Mouse (Mus musculus) hindbrain, embryonic 13.5 days (tissue): ENCODE data around the gene Cox19. TPM values are rescaled to one million over a fixed set of nuclear protein-coding genes. Genes with fewer than 3 reads are reported as not detected.

Experiments used
- ATAC-seq: fragments of 200-750 bp; cut with Nextera tagmentation; 2 replicates; pipeline ENCODE4 v1.8.0; 2017; ENCODE audit warnings: moderate TSS enrichment; ENCODE audit not compliant: low FRiP score
- H3K27ac ChIP-seq: fragments of 300-500 bp; sonication (generic); 2 replicates; pipeline ENCODE4 v1.5.1; 2015; ENCODE audit warnings: inconsistent platforms, mild to moderate bottlenecking, moderate library complexity
- H3K27me3 ChIP-seq: fragments of 300-500 bp; sonication (generic); 2 replicates; pipeline ENCODE4 v1.6.1; 2015; ENCODE audit warnings: mild to moderate bottlenecking, inconsistent platforms
- H3K36me3 ChIP-seq: fragments of 300-500 bp; sonication (generic); 2 replicates; pipeline ENCODE4 v1.6.1; 2015; ENCODE audit warnings: mild to moderate bottlenecking, inconsistent platforms
- H3K4me1 ChIP-seq: fragments of 300-500 bp; sonication (generic); replicated peaks from 2 replicates; pipeline ENCODE4 v1.6.1; 2015; ENCODE audit warnings: inconsistent platforms
- H3K4me2 ChIP-seq: fragments of 300-500 bp; sonication (generic); 2 replicates; pipeline ENCODE4 v1.6.1; 2015; ENCODE audit warnings: inconsistent platforms, mild to moderate bottlenecking, moderate library complexity
- H3K4me3 ChIP-seq: fragments of 300-500 bp; sonication (generic); 2 replicates; pipeline ENCODE4 v1.5.1; 2015; ENCODE audit warnings: mild to moderate bottlenecking, inconsistent platforms
- H3K9ac ChIP-seq: fragments of 300-500 bp; sonication (generic); 2 replicates; pipeline ENCODE4 v1.6.1; 2015; ENCODE audit warnings: mild to moderate bottlenecking, inconsistent platforms
- H3K9me3 ChIP-seq: fragments of 300-500 bp; sonication (generic); 2 replicates; pipeline ENCODE4 v1.6.1; 2016; ENCODE audit warnings: inconsistent platforms
- WGBS: fragments of 180-500 bp; shearing (Covaris S2); methylation state at CpG from one replicate; pipeline ENCODE4 v1.1.7; 2015; 5-methylcytosine and 5-hydroxymethylcytosine counted together
- polyA plus RNA-seq: library from polyadenylated mRNA; unstranded; fragments of >200 nt; fragmentation: Nextera tagmentation; extraction: Ambion mirVana; gene quantifications from 2 replicates; pipeline ENCODE4 v1.2.1, GENCODE M21; 2015

Cox19 gene
- polyA plus RNA-seq, 1 experiment from 2014 or later, result 124 TPM

GRCm38 (mm10) chr5:139321331-139321730, 29.9 kb downstream of the Cox19 start:
- Histone ChIP-seq H3K9me3 (no peaks in the 10 kb centered on the region), H3K27ac (no peak overlapping the region), H3K9ac (no peak overlapping the region), H3K4me2 (no peak overlapping the region), H3K36me3 (no peaks in the 10 kb centered on the region), H3K4me1 (peaks cover 33% of the 10 kb centered on the region), H3K27me3 (peaks cover 42% of the 10 kb centered on the region), H3K4me3 (no peak overlapping the region)
- 86% methylated on average over 6 of the region's 6 CpGs for WGBS
- no peak for ATAC-seq

GRCm38 (mm10) chr5:139320424-139320823, 30.8 kb downstream of the Cox19 start:
- Histone ChIP-seq H3K36me3 (no peaks in the 10 kb centered on the region), H3K4me1 (peaks cover 26% of the 10 kb centered on the region), H3K27ac (no peak overlapping the region), H3K4me2 (no peak overlapping the region), H3K9ac (no peak overlapping the region), H3K9me3 (no peaks in the 10 kb centered on the region), H3K27me3 (peaks cover 33% of the 10 kb centered on the region), H3K4me3 (no peak overlapping the region)
- WGBS, result 78% methylated on average over 7 of the region's 7 CpGs
- no peak for ATAC-seq

DNA sequence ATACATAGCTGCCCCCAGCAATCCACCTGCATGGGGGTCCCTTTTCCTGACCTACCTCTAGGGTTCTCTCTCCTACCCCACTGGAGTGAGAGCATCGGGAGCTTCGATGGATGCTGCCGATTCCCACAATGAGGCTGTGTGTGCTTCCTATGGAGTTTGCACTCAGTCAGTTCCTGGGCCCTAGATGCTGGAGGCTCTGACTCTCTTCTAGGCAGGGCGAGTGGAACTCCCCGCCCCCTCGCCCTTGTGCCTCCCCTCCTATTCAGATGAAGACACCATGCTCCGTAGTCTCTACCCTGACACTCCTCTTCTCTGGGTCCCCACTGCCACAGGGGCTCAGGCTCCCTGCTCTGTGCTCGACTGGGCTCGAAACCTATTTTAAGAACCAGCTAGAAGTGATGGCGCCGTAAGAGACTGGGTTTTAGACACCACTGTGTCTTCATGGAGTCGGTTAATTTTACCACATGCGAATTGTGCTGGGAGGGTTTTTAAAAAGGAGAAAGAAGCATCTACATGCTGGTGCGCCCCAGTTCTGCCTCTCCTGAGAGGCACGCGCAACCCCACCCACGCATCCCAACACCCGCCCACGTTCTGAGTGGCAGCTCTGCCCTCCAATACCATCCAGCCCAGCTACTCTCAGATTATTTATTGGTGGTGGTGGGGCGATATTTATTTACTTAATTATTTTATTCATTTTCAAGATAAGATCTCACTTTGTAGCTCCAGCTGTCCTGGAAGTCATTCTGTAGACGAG, 33.3 kb downstream of the Cox19 start:
- WGBS, result 65% methylated on average over 21 of the region's 21 CpGs

GRCm38 (mm10) chr5:139316982-139317675, 34.1 kb downstream of the Cox19 start:
- H3K9ac ChIP-seq, result no peak overlapping the region
- 80% methylated on average over 6 of the region's 6 CpGs for WGBS
- H3K27me3 ChIP-seq, result peaks cover 1% of the 10 kb centered on the region; the same call in 1 of the 2 replicates
- no peak for ATAC-seq
- no peak overlapping the region for H3K27ac ChIP-seq
- H3K4me2 ChIP-seq, result no peak overlapping the region
- no peaks in the 10 kb centered on the region for H3K4me1 ChIP-seq
- no peak overlapping the region for H3K4me3 ChIP-seq
- H3K9me3 ChIP-seq, result no peaks in the 10 kb centered on the region
- H3K36me3 ChIP-seq, result no peaks in the 10 kb centered on the region

More for the DNA sequence above, 33.3 kb downstream of the Cox19 start:
- Histone ChIP-seq H3K27me3 (peaks cover 9% of the 10 kb centered on the region), H3K4me1 (0 out of 2 replicates have a peak, but pooled peaks cover 3% of the 10 kb centered on the region), H3K9me3 (no peaks in the 10 kb centered on the region), H3K4me3 (no peak overlapping the region), H3K4me2 (no peak overlapping the region), H3K9ac (no peak overlapping the region), H3K27ac (no peak overlapping the region), H3K36me3 (no peaks in the 10 kb centered on the region)
- ATAC-seq, result no peak

DNA sequence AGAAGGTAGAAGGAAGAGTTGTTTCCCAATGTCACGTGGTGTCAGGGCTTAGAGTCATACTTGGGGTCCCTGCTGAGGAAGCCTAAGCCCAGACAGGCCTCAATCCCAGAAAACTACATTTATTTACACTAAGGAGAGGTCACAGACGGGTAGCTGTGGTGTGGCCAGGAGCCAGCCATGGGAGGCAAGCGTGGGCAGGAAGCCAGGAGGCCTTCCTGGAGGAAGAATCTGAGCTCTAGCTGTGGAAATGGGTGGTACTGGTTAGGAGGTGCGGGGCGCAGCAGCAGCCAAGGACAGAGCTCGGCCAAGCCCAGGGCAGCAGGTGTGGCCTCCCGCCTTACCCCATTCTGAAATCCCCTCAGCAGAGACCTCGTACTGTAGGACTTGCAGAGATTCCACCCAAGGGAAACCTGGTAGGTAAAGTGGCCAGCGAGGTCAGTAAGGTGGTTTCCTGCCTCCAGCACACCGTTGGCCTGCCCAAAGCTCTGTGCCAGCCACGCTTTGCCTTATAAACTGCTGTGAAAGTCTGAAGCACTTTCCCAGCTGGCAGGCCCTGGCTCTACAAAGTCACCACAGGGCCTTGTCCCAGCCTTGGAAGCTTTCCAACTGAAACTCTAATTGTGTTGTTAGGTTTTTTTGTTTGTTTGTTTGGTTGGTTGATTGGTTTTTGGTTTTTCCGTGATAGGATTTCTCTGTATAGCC, 36.1 kb downstream of the Cox19 start:
- no peak for ATAC-seq

DNA sequence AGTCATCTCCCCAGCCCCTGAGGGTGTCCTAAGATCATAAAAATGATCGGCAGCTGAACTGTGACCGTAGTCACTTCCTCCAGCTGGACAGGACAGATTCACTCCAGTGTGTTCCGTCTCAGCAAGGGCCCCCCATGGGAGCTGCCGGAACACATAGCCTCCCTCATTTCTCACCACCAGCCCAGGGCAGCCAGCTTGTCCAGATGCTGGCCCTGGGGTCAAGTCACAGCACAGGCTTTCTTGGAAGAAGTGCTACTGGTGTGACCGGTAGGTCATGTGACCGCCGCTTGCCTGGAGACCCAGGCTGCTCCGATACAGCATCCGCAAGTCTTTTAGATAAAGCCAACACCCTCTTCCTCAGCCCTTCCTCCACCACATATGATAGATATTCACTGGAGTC, 37.7 kb downstream of the Cox19 start:
- H3K9me3 ChIP-seq, result no peaks in the 10 kb centered on the region
- no peaks in the 10 kb centered on the region for H3K27me3 ChIP-seq
- H3K4me1 ChIP-seq, result no peaks in the 10 kb centered on the region
- no peak for ATAC-seq
- WGBS, result 79% methylated on average over 9 of the region's 9 CpGs
- H3K4me3 ChIP-seq, result no peak overlapping the region
- no peaks in the 10 kb centered on the region for H3K36me3 ChIP-seq
- no peak overlapping the region for H3K9ac ChIP-seq
- no peak overlapping the region for H3K27ac ChIP-seq
- H3K4me2 ChIP-seq, result no peak overlapping the region

More for the DNA sequence above, 36.1 kb downstream of the Cox19 start:
- Histone ChIP-seq H3K9me3 (no peaks in the 10 kb centered on the region), H3K9ac (peak overlapping the region; percentile 10; the same call in 1 of the 2 replicates), H3K36me3 (no peaks in the 10 kb centered on the region), H3K4me2 (no peak overlapping the region), H3K4me3 (no peak overlapping the region), H3K27ac (no peak overlapping the region), H3K4me1 (no peaks in the 10 kb centered on the region), H3K27me3 (no peaks in the 10 kb centered on the region)
- WGBS, result 86% methylated on average over 12 of the region's 12 CpGs

DNA sequence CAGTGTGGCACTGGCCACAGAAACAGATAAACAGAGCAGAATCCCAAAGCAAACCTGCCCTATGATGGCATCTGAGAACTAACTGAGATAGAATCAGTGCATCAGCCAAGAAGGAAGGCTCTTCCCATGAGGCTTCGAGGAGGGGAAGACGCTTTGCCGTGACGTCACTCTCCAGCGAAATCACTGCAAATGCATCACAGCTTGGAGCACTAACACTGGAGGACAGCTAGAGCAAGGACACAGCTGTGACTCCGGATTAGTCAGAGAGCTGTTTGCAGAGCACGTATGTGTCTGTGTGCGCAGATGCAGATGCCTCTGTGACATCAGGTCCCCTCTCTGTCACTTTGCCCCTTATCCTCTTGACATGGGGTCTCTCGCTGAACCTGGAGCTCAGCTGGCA, 39.4 kb downstream of the Cox19 start:
- H3K36me3 ChIP-seq, result 0 out of 2 replicates have a peak, but pooled peaks cover 3% of the 10 kb centered on the region
- no peak overlapping the region for H3K4me2 ChIP-seq
- H3K27ac ChIP-seq, result no peak overlapping the region
- 86% methylated on average over 9 of the region's 9 CpGs for WGBS
- no peaks in the 10 kb centered on the region for H3K27me3 ChIP-seq
- no peak overlapping the region for H3K4me3 ChIP-seq
- ATAC-seq, result no peak
- no peaks in the 10 kb centered on the region for H3K9me3 ChIP-seq
- H3K9ac ChIP-seq, result no peak overlapping the region
- no peaks in the 10 kb centered on the region for H3K4me1 ChIP-seq

DNA sequence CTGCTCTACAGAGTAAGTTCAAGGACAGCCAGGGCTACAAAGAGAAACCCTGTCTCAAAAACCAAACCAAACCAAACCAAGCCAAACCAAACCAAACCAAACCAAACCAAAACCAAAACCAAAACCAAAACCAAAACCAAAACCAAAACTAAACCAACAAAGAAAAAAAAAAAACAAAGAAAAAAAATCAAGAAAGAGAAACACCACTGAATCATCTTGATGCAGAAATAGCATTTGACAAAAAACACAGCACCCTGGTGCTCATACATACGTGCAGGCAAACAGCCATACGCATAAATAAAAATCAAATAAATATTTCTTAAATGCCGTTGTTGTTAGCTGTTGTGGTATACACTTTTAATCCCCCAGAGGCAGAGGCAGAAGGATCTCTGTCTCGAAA, 40.7 kb downstream of the Cox19 start:
- Histone ChIP-seq H3K4me2 (no peak overlapping the region), H3K9ac (no peak overlapping the region), H3K27ac (no peak overlapping the region), H3K9me3 (no peaks in the 10 kb centered on the region), H3K4me3 (no peak overlapping the region), H3K27me3 (no peaks in the 10 kb centered on the region), H3K36me3 (0 out of 2 replicates have a peak, but pooled peaks cover 3% of the 10 kb centered on the region), H3K4me1 (no peaks in the 10 kb centered on the region)
- WGBS, result 92% methylated on average over 4 of the region's 4 CpGs
- no peak for ATAC-seq

DNA sequence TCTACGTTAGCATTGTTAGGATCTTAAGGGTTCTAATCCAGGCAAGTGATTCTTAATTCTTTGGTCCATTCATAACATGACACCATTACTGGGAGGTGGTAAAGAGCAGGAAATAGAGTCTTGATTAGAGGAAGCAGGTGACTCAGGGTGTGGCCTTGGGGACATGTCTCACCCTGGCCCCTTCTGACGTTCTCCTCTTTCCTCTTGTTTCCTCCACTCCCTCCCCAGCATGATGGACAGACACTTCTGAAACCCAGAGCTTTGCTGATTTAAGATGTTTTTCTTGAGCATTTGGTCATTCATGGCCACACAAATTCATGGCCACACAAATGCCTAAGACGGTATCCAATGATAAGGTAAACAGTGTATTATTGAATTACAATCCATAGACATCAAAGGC, 41.3 kb downstream of the Cox19 start:
- WGBS, result 82% methylated on average over 3 of the region's 3 CpGs
- Histone ChIP-seq H3K4me1 (no peaks in the 10 kb centered on the region), H3K9ac (no peak overlapping the region), H3K9me3 (no peaks in the 10 kb centered on the region), H3K36me3 (0 out of 2 replicates have a peak, but pooled peaks cover 3% of the 10 kb centered on the region), H3K27me3 (no peaks in the 10 kb centered on the region), H3K27ac (no peak overlapping the region), H3K4me3 (no peak overlapping the region), H3K4me2 (no peak overlapping the region)
- ATAC-seq, result no peak

- no peaks in the 10 kb centered on the region for H3K27me3 ChIP-seq
- no peaks in the 10 kb centered on the region for H3K9me3 ChIP-seq
- H3K9ac ChIP-seq, result no peak overlapping the region
- H3K36me3 ChIP-seq, result 0 out of 2 replicates have a peak, but pooled peaks cover 3% of the 10 kb centered on the region
- WGBS, result 90% methylated on average over 9 of the region's 9 CpGs
- H3K27ac ChIP-seq, result no peak overlapping the region
- H3K4me3 ChIP-seq, result no peak overlapping the region
- ATAC-seq, result no peak
- no peak overlapping the region for H3K4me2 ChIP-seq
- no peaks in the 10 kb centered on the region for H3K4me1 ChIP-seq
These were observed 47.6 kb downstream of the Cox19 start for GRCm38 (mm10) chr5:139303646-139304061.

GRCm38 (mm10) chr5:139302101-139302500, 49.1 kb downstream of the Cox19 start:
- H3K27me3 ChIP-seq, result no peaks in the 10 kb centered on the region
- ATAC-seq, result no peak
- WGBS, result 87% methylated on average over 6 of the region's 6 CpGs

DNA sequence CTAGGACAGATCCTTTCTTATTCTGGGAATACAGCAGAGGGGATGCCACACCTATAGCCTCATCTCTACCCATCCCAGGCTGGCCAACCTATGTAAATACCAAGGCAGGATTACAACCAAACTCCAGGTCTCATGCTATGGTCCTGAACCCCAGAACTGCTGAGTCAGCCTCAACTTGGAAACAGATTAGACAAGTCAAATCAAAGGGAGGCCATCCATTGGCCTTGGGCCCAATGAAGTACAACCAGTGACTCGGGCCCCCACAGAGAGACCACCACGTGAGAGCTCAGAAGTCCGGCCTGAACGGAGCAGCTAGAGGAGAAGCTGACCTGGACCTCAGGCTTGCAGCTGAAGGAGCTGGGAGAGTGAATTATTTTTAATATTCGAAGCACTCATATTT, 53.5 kb downstream of the Cox19 start:
- Histone ChIP-seq H3K4me2 (no peak overlapping the region), H3K27ac (no peak overlapping the region), H3K4me3 (no peak overlapping the region), H3K27me3 (no peaks in the 10 kb centered on the region), H3K4me1 (no peaks in the 10 kb centered on the region), H3K9ac (no peak overlapping the region), H3K9me3 (no peaks in the 10 kb centered on the region), H3K36me3 (peaks cover 4% of the 10 kb centered on the region; the same call in 1 of the 2 replicates)
- 80% methylated on average over 5 of the region's 5 CpGs for WGBS
- no peak for ATAC-seq

More at GRCm38 (mm10) chr5:139302101-139302500, 49.1 kb downstream of the Cox19 start:
- Histone ChIP-seq H3K36me3 (no peaks in the 10 kb centered on the region), H3K4me2 (no peak overlapping the region), H3K4me1 (no peaks in the 10 kb centered on the region), H3K9ac (no peak overlapping the region), H3K9me3 (no peaks in the 10 kb centered on the region), H3K27ac (no peak overlapping the region), H3K4me3 (no peak overlapping the region)
